Mouse (Mus musculus) kidney, embryonic 15.5 days (tissue): Measurements from ENCODE around the gene Hist1h2ab. TPM values are rescaled to one million over a fixed set of nuclear protein-coding genes. Genes with fewer than 3 reads are reported as not detected.
"Not testable (repeated sequence)": the region's sequence is repeated elsewhere in the genome, so short reads cannot be mapped to it uniquely, and the experiment has no call there.

Experiments used
- ATAC-seq: fragments of 200-750 bp; cut with Nextera tagmentation; replicated peaks from 2 replicates; pipeline ENCODE4 v1.8.0; 2017; ENCODE audit warnings: moderate TSS enrichment; ENCODE audit not compliant: low FRiP score
- H3K27ac ChIP-seq: fragments of 300-500 bp; sonication (generic); 2 replicates; pipeline ENCODE4 v1.5.1; 2015; ENCODE audit warnings: mild to moderate bottlenecking, inconsistent platforms
- H3K27me3 ChIP-seq: fragments of 300-500 bp; sonication (generic); 2 replicates; pipeline ENCODE4 v1.6.1; 2015; ENCODE audit warnings: inconsistent platforms
- H3K36me3 ChIP-seq: fragments of 300-500 bp; sonication (generic); 2 replicates; pipeline ENCODE4 v1.6.1; 2015; ENCODE audit warnings: inconsistent platforms
- H3K4me1 ChIP-seq: fragments of 300-500 bp; sonication (generic); 2 replicates; pipeline ENCODE4 v1.6.1; 2015; ENCODE audit warnings: inconsistent platforms
- H3K4me2 ChIP-seq: fragments of 300-500 bp; sonication (generic); 2 replicates; pipeline ENCODE4 v1.6.1; 2015; ENCODE audit warnings: moderate library complexity, mild to moderate bottlenecking, inconsistent platforms
- H3K4me3 ChIP-seq: fragments of 300-500 bp; sonication (generic); replicated peaks from 2 replicates; pipeline ENCODE4 v1.5.1; 2015; ENCODE audit warnings: mild to moderate bottlenecking, inconsistent platforms
- H3K9ac ChIP-seq: fragments of 300-500 bp; sonication (generic); 2 replicates; pipeline ENCODE4 v1.6.1; 2015; ENCODE audit warnings: mild to moderate bottlenecking, inconsistent platforms
- H3K9me3 ChIP-seq: fragments of 300-500 bp; sonication (generic); replicated peaks from 2 replicates; pipeline ENCODE4 v1.6.1; 2016; ENCODE audit warnings: inconsistent platforms
- WGBS: fragments of 180-500 bp; shearing (Covaris S2); methylation state at CpG from one replicate; pipeline ENCODE4 v1.1.7; 2015; ENCODE audit warnings: mixed read lengths; 5-methylcytosine and 5-hydroxymethylcytosine counted together
- polyA plus RNA-seq: library from polyadenylated mRNA; unstranded; fragments of >200 nt; fragmentation: Nextera tagmentation; extraction: Ambion mirVana; gene quantifications from 2 replicates; pipeline ENCODE4 v1.2.1, GENCODE M21; 2015

The Hist1h2ab gene
- 39.2 and 44.8 TPM in 2 replicates for polyA plus RNA-seq

DNA sequence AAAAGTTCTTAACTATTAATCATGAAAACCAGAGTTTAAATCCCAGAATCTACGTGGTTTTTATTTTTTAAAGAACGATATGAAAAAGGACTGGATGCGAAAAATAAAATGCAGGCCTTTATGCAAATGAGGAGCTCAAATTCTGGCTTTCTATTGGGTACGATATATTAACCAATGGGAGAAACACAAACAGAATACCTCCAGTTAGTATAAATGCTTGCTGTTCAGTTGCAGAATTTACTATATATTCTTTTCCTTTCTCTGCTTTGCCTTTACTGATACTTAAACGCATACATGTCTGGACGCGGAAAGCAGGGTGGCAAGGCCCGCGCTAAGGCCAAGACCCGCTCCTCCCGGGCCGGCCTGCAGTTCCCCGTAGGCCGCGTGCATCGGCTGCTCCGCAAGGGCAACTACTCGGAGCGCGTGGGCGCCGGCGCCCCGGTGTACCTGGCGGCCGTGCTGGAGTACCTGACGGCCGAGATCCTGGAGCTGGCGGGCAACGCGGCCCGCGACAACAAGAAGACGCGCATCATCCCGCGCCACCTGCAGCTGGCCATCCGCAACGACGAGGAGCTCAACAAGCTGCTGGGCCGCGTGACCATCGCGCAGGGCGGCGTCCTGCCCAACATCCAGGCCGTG, at the start of gene Hist1h2ab:
TSS of gene Hist1h2ab (plus strand) at position 288 of the 639 bp plus-strand sequence.
- WGBS = under 1% methylated on average over 33 of the region's 47 CpGs
- H3K27me3 ChIP-seq = not testable (repeated sequence)
- ATAC-seq = peak; percentile 54

DNA sequence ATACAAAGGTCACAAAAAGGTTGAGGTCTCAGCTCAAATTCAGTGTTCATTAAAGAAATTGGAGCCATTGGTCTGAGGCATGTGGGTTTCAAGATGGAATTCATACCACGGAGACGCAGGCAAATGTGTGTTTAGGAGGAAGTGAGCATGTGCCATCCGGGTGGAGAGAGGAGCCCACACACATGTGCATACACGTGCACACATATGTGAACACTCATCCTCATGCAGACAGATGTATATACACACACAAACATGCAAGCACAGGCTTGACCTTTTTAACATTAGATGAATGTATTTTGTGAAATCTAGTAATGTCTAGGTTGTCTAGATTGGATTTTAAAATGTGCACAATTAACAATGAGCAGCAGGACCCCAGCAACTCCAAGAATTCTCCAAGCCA, 48.7 kb upstream of the Hist1h2ab start:
- ATAC-seq = no peak
- H3K27ac ChIP-seq = no peak overlapping the region
- peaks cover 11% of the 10 kb centered on the region for H3K4me1 ChIP-seq
- 82% methylated on average over 4 of the region's 4 CpGs for WGBS
- no peak overlapping the region for H3K4me2 ChIP-seq
- H3K9ac ChIP-seq = no peak overlapping the region
- no peak overlapping the region for H3K4me3 ChIP-seq
- H3K36me3 ChIP-seq = no peaks in the 10 kb centered on the region
- H3K27me3 ChIP-seq = no peaks in the 10 kb centered on the region
- no peaks in the 10 kb centered on the region for H3K9me3 ChIP-seq

More for the DNA sequence above, at the start of gene Hist1h2ab:
- Histone ChIP-seq H3K9ac (peak within 1 kb of the TSS; percentile 50), H3K27ac (peak within 1 kb of the TSS; percentile 98), H3K4me2 (peak within 1 kb of the TSS; percentile 62), H3K4me3 (peak within 1 kb of the TSS; percentile 47), H3K4me1 (peaks cover 17% of the 10 kb centered on the region)
- not testable (repeated sequence) for H3K36me3 ChIP-seq, H3K9me3 ChIP-seq

DNA sequence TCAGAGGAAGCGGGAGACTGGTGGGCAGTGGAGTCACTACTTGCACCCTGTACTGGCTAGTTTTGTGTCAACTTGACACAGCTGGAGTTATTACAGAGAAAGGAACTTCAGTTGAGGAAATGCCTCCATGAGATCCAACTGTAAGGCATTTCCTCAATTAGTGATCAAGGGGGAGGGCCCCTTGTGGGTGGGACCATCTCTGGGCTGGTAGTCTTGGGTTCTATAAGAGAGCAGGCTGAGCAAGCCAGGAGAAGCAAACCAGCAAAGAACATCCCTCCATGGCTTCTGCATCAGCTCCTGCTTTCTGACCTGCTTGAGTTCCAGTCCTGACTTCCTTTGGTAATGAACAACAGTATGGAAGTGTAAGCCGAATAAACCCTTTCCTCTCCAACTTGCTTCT, 48.1 kb upstream of the Hist1h2ab start:
- not testable (repeated sequence) for H3K4me3 ChIP-seq, H3K4me2 ChIP-seq, H3K9ac ChIP-seq, ATAC-seq, H3K27me3 ChIP-seq, H3K27ac ChIP-seq, H3K9me3 ChIP-seq, H3K36me3 ChIP-seq
- H3K4me1 ChIP-seq = peaks cover 11% of the 10 kb centered on the region
- WGBS = 78% methylated on average over 2 of the region's 2 CpGs

DNA sequence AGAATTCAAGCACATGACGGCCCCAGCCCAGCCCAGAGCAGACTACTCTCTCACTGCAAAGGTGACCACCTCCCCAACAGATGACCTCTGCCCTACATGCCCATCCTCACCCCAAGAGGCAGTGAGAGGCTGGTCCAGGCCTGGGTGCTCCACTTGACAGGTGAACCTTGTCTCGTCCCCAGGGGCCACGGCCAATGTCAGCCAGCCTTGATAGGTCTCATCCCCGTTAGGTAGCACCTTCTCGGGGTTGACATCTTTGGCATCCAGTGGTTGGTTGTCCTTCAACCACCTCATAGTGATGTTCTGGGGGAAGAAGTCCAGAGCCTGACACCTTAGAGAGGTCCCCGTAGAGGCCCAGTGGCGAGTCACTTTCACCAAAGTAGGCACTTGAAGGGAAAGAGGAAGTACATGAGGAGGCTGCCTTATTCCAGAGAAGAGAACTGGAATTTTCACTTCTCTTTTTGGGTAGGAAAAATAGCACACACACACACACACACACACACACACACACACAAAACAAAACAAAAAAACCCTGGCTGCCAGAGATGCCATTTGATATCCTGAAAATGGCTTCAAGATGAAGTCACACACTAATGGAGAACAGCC, 45.1 kb upstream of the Hist1h2ab start:
- Histone ChIP-seq H3K4me2 (no peak overlapping the region), H3K4me3 (no peak overlapping the region), H3K4me1 (peaks cover 11% of the 10 kb centered on the region), H3K9ac (no peak overlapping the region), H3K27me3 (no peaks in the 10 kb centered on the region), H3K9me3 (no peaks in the 10 kb centered on the region), H3K36me3 (no peaks in the 10 kb centered on the region), H3K27ac (no peak overlapping the region)
- no peak for ATAC-seq
- WGBS = 90% methylated on average over 7 of the region's 7 CpGs

DNA sequence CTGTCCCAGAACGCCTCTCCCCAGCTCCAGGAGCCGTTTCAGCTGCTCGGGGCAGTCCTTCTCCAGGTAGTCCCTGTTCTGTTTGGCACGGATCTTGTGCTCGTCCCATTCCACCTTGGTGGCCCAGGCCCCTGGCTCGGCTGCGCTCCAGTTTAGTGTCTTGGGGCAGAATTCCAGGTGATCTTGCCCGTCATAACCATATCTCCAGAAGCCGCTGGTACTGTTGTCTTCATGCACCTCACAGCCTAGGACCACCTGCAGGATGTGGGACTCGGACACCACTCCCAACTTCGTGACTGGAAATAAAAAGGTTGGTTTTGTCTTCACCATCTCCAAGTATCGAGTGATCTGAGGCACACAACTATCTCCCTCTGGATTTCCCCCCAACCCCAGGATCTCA, 44.2 kb upstream of the Hist1h2ab start:
- ATAC-seq = no peak
- H3K4me2 ChIP-seq = no peak overlapping the region
- 95% methylated on average over 12 of the region's 12 CpGs for WGBS
- no peaks in the 10 kb centered on the region for H3K36me3 ChIP-seq
- peaks cover 8% of the 10 kb centered on the region for H3K4me1 ChIP-seq
- H3K4me3 ChIP-seq = no peak overlapping the region
- H3K27ac ChIP-seq = no peak overlapping the region
- H3K9ac ChIP-seq = no peak overlapping the region
- H3K9me3 ChIP-seq = no peaks in the 10 kb centered on the region
- no peaks in the 10 kb centered on the region for H3K27me3 ChIP-seq

DNA sequence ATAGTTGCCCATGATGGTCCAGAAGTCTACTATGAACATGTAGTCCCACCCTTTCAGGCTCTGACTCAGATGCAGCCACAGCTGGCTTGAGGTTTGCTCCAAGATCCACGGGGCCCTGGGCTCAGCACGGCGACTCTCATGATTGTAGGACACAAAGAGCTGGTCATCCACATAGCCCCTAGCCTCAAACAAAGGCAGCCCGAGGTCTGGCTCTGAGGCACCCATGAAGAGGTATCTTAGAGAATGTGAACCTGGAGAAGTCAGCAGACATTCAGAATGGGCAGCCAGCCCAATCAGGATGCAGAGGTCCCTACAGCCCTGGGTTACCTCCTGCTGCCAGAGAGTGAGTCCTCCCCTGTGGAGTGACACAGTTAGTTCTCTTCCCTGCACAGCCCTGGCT, 42.9 kb upstream of the Hist1h2ab start:
- WGBS = 83% methylated on average over 4 of the region's 4 CpGs
- H3K27ac ChIP-seq = no peak overlapping the region
- H3K4me2 ChIP-seq = no peak overlapping the region
- no peak overlapping the region for H3K4me3 ChIP-seq
- H3K27me3 ChIP-seq = no peaks in the 10 kb centered on the region
- H3K4me1 ChIP-seq = peaks cover 8% of the 10 kb centered on the region
- no peaks in the 10 kb centered on the region for H3K36me3 ChIP-seq
- no peak overlapping the region for H3K9ac ChIP-seq
- ATAC-seq = no peak
- no peaks in the 10 kb centered on the region for H3K9me3 ChIP-seq

DNA sequence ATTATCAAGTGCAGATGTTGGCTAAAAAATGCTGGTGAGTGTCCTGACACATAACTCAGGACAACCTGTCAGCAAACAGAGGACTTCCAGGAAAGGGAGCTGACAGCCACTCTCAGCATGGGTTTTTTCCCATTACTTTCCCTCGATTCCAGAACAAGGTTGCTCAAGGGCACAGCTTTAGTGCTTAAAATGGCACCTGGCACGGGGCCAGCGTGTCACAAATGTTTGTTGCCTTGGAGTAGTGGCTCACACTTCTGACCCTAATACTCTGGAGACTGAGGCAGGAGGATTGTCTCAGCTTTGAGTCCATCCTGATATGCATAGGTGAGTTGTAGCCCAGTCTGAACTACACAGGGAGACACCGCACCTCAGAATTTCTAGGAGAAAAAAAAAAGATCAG, 42.3 kb upstream of the Hist1h2ab start:
- H3K36me3 ChIP-seq = no peaks in the 10 kb centered on the region
- WGBS = 68% methylated on average over 4 of the region's 4 CpGs
- no peak for ATAC-seq
- H3K27ac ChIP-seq = no peak overlapping the region
- no peaks in the 10 kb centered on the region for H3K9me3 ChIP-seq
- peaks cover 8% of the 10 kb centered on the region for H3K4me1 ChIP-seq
- no peak overlapping the region for H3K4me3 ChIP-seq
- H3K27me3 ChIP-seq = no peaks in the 10 kb centered on the region
- H3K4me2 ChIP-seq = no peak overlapping the region
- no peak overlapping the region for H3K9ac ChIP-seq

DNA sequence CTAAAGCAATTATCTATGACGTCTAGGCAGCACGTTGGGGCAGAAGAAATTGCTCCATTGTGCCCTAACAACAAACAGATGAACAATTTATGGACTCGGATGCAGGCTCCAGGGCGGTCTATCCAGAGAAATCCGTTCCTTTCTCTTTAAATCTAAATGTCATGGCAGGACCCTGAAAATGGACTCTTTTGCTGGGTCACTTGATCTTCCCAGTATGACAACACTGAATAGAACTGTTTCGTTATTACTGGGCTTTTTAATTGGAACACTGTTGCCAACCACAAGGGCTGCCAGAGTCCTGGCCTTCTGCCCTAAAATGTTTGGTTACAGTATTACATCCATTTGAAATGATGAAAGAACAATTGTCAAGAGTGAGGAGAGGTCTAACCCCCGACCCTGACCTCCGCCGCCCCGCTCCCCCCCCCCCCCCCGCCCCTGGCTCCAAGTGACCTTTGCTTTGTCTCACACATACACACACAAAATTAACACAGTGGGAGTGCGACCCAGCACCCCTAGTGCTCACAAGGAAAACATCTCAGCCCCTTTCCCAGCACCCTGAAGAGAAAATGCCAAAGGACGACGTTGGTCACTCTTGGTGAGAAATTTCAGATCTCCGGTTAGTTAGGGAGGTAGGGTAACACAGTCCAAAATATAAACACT, 41.1 kb upstream of the Hist1h2ab start:
- 23% methylated on average over 15 of the region's 15 CpGs for WGBS
- Histone ChIP-seq H3K27me3 (no peaks in the 10 kb centered on the region), H3K9me3 (no peaks in the 10 kb centered on the region), H3K27ac (no peak overlapping the region), H3K36me3 (no peaks in the 10 kb centered on the region), H3K9ac (peak overlapping the region; percentile 53), H3K4me2 (peak overlapping the region; percentile 73), H3K4me1 (peaks cover 8% of the 10 kb centered on the region), H3K4me3 (peak overlapping the region; percentile 46)
- ATAC-seq = no peak

DNA sequence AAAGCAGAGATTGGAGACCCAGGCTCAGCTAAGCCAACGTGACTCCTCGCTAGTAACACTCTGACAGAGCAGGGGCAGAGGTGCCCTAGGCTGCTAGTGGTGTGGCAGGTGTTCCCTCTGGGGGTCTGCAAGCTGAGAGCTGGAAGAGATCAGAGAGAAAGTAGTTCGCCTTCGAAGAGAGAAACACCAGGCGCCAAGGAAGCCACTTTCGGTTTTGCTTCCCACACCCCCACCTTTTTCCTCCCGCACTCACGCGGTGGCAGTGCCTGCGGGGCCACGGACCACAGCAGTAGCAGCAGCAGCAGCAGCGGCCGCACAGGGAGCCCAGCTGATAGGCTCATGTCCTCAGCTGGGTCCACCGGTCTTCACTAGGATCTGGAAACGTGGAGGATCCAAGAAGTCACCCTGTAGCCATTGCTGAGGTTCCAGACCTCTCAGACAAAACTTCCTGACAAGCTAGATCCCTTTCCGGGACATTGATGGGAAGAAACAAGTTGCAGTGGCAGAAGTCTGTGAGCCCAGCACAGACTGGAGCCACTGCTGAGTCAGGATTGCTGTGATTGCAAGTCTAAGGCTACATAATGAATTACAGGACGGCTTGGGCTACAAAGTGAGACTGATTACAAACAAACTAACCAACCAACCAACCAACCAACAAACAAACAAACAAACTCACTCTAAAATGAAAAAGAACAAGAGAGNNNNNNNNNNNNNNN, 40.4 kb upstream of the Hist1h2ab start, which contains the start of gene Hfe:
TSS of gene Hfe (minus strand) at position 481 of the 716 bp plus-strand sequence.
- peak within 1 kb of the TSS; percentile 53 for H3K9ac ChIP-seq
- 3% methylated on average over 17 of the region's 17 CpGs for WGBS
- peak; percentile 90 for ATAC-seq

DNA sequence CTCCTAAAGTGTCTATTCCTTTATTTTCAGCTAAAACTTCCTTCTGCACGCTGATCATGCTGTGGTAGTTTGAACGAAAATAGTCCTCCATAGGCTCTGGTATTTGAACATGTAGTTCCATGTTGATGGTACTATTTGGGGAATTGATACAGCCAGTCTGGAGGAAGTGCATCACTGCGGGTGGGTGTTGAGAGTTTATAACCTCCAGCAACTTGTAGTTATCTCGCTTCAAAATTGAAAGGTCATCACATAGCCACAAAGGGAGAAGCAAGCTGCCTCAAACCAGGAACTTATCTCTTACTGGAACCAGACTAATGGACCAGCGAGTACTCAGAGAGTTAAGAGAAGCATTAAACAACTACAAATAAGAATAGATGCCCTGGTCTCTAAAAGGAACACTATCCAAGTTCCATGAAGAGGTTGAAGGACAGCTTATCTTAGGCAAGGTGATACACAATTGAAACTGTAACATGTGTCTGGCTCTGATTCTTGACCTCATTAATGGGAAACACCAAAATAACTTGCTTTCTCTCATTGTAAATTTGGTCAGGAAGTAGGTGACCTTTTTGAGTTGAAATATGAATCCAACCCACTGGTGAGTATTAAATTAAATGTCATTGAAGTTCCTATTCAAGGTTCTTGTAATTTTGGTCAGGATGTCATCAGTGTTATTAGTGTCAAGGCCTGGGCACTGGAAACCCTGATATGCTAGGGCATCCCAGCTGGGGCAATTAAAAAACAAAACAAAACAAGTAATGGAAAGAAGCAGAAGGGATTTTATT, 34.5 kb upstream of the Hist1h2ab start:
- no peak for ATAC-seq

More for the DNA sequence above, 40.4 kb upstream of the Hist1h2ab start, which contains the start of gene Hfe:
- Histone ChIP-seq H3K4me3 (peak within 1 kb of the TSS; percentile 46), H3K27me3 (no peaks in the 10 kb centered on the region), H3K9me3 (no peaks in the 10 kb centered on the region), H3K4me2 (peak within 1 kb of the TSS; percentile 73), H3K36me3 (no peaks in the 10 kb centered on the region), H3K27ac (0 out of 2 replicates have a peak within 1 kb of the TSS, but pooled peaks have one; percentile 48), H3K4me1 (peaks cover 8% of the 10 kb centered on the region)

DNA sequence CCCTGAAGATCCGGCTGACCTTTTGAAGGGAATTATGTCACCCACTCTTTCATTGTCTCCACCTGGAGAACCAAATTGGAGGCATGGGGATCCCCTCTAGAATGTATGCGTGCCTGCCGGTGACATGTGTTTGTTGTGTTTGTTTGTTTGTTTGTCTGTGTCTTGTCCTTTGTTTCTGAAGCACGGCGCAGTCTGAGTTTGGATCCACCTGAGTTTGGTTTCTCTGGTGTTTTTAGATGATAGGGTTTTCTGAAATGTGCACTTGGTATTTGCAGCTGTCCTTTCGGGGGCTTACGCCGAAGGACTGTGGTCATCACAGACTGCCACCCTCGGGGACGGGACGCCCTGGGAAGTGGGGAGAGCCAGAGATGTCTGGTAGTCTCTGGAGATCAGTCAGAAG, 33.8 kb upstream of the Hist1h2ab start:
- Histone ChIP-seq H3K4me1 (no peaks in the 10 kb centered on the region), H3K27me3 (no peaks in the 10 kb centered on the region), H3K9me3 (no peaks in the 10 kb centered on the region), H3K36me3 (no peaks in the 10 kb centered on the region), H3K4me3 (no peak overlapping the region), H3K27ac (no peak overlapping the region), H3K4me2 (no peak overlapping the region), H3K9ac (no peak overlapping the region)
- WGBS = 59% methylated on average over 11 of the region's 11 CpGs
- no peak for ATAC-seq

More for the DNA sequence above, 34.5 kb upstream of the Hist1h2ab start:
- no peaks in the 10 kb centered on the region for H3K4me1 ChIP-seq
- H3K27ac ChIP-seq = no peak overlapping the region
- no peaks in the 10 kb centered on the region for H3K36me3 ChIP-seq
- WGBS = 88% methylated on average over 5 of the region's 5 CpGs
- H3K4me2 ChIP-seq = no peak overlapping the region
- no peak overlapping the region for H3K9ac ChIP-seq
- H3K27me3 ChIP-seq = no peaks in the 10 kb centered on the region
- H3K4me3 ChIP-seq = no peak overlapping the region
- no peaks in the 10 kb centered on the region for H3K9me3 ChIP-seq
